Mouse (Mus musculus): Measurements from ENCODE around the gene Tmem200b. TPM values are rescaled to one million over a fixed set of nuclear protein-coding genes. Genes with fewer than 3 reads are reported as not detected.

The Tmem200b gene
- total and polyA plus RNA-seq, 2 experiments, result 1.7 to 5.7 TPM

DNA sequence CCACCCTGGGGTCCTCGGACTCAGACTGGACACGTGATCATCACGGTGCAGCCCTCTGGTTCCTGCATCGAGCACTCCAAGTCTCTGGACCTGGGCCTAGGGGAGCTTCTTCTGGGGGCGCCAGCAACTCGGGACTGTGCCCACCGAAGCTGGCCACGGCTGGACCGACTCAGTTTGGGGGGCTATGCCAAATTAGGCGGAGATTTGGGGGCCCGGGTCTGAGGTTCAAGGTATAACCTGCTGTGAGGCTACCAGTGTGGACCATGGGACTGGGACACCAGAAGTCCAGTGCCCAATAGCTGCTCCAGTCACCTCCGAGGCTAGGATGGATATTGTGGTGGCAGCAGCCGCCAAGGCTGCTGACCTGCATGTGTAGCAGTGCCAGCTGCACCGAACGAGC, 833 bp downstream of the Tmem200b start:
- WGBS, result 55% methylated on average over 15 of the region's 15 CpGs
- no peak for DNase-seq (ENCODE audit: extremely low read depth, low read depth, low spot score)
- no peaks in the 10 kb centered on the region for H3K79me2 ChIP-seq (ENCODE audit: control insufficient read depth, insufficient read depth, low read length)
- H3K27me3 ChIP-seq (ENCODE audit: control insufficient read depth, insufficient read depth, low read length), result no peaks in the 10 kb centered on the region
- peaks cover 8% of the 10 kb centered on the region for H3K36me3 ChIP-seq (ENCODE audit: control insufficient read depth, insufficient read depth, low read length)
- TF ChIP-seq POLR2A (IDR thresholded peaks at IDR 0.05; ENCODE audit: extremely low read depth, insufficient read depth, low read length) (no peak), CTCF (IDR thresholded peaks at IDR 0.05; ENCODE audit: low read depth, low read length) (no peak)
- H3K4me1 ChIP-seq (ENCODE audit: control insufficient read depth, insufficient read depth, low read length), result peaks cover 23% of the 10 kb centered on the region
- H3K4me3 ChIP-seq (ENCODE audit: insufficient read depth, low read depth, low read length), result peak overlapping the region; percentile 66; the same call in 1 of the 2 replicates
- no peak overlapping the region for H3K27ac ChIP-seq (replicated peaks; ENCODE audit: insufficient read depth, low read depth, low read length)
- H3K9ac ChIP-seq (ENCODE audit: low read depth, low read length), result peak overlapping the region; percentile 61

DNA sequence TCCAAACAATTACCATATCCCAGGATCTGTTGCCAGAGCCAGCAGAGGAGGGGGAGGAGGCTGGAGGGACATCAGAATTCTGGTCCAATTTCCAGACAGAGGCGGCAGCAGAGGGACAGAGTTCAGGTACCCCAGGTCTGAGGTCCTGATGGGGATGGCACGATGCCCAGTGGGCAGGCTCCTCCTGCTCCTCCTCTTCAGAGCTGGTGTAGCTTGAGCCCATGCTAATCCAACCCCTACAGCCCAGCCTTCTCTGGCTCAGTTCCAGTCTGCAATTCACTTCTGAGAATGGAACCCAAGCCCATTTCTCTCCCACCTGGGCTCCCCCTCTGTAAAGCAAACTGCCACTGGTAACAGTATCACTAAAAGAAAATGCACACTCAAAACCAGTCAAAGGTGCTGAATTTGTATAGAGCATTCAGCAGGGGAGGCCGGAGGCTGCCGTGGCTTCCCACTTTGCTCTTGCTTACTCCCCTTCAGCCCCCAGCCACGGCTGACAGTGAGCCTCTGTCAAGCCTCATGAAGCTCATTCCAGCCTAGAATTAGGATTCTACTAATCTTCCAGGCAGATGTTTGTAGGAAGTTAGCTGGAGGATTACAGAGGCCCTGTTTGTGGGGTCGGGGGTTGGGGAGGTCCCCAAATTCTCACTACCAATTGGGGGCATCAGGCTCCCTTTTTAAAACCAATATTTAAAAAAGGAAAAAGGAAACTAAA, 2.7 kb downstream of the Tmem200b start:
- TF ChIP-seq CTCF (IDR thresholded peaks at IDR 0.05; ENCODE audit: low read depth, low read length), result no peak
- no peak for TF ChIP-seq POLR2A (IDR thresholded peaks at IDR 0.05; ENCODE audit: extremely low read depth, insufficient read depth, low read length)
- Histone ChIP-seq H3K27me3 (ENCODE audit: control insufficient read depth, insufficient read depth, low read length) (no peaks in the 10 kb centered on the region), H3K9ac (ENCODE audit: low read depth, low read length) (no peak overlapping the region), H3K27ac (replicated peaks; ENCODE audit: insufficient read depth, low read depth, low read length) (no peak overlapping the region), H3K36me3 (ENCODE audit: control insufficient read depth, insufficient read depth, low read length) (peaks cover 23% of the 10 kb centered on the region), H3K79me2 (ENCODE audit: control insufficient read depth, insufficient read depth, low read length) (no peaks in the 10 kb centered on the region), H3K4me3 (ENCODE audit: insufficient read depth, low read depth, low read length) (no peak overlapping the region), H3K4me1 (ENCODE audit: control insufficient read depth, insufficient read depth, low read length) (peaks cover 18% of the 10 kb centered on the region)
- 59% methylated on average over 6 of the region's 6 CpGs for WGBS
- peak; percentile 79 for DNase-seq (ENCODE audit: extremely low read depth, low read depth, low spot score)

DNA sequence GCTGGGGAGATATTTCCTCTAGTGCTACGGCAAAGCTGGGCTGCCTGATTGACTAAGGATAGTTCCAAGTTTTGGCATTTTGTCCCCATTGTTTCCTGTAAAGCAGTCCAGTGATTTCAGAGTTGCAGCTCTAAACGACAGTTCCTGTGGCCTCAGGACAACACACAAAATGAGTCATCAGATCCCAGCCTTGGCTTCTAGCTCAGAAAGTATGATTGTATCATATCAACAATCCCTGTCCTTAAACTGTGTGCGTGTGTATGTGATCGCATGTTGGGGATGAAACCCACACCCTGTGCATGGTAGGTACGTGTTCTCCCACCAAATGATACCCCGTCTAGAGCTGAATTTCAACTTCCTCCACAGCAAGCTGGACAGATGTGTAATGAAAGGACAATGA, 7.6 kb downstream of the Tmem200b start:
- TF ChIP-seq CTCF (IDR thresholded peaks at IDR 0.05; ENCODE audit: low read depth, low read length) (no peak), POLR2A (IDR thresholded peaks at IDR 0.05; ENCODE audit: extremely low read depth, insufficient read depth, low read length) (no peak)
- 77% methylated on average over 6 of the region's 6 CpGs for WGBS
- Histone ChIP-seq H3K4me3 (ENCODE audit: insufficient read depth, low read depth, low read length) (no peak overlapping the region), H3K79me2 (ENCODE audit: control insufficient read depth, insufficient read depth, low read length) (no peaks in the 10 kb centered on the region), H3K27ac (replicated peaks; ENCODE audit: insufficient read depth, low read depth, low read length) (no peak overlapping the region), H3K27me3 (ENCODE audit: control insufficient read depth, insufficient read depth, low read length) (no peaks in the 10 kb centered on the region), H3K4me1 (ENCODE audit: control insufficient read depth, insufficient read depth, low read length) (peaks cover 2% of the 10 kb centered on the region; the same call in 1 of the 2 replicates), H3K9ac (ENCODE audit: low read depth, low read length) (no peak overlapping the region), H3K36me3 (ENCODE audit: control insufficient read depth, insufficient read depth, low read length) (peaks cover 30% of the 10 kb centered on the region)
- DNase-seq (ENCODE audit: extremely low read depth, low read depth, low spot score), result no peak

DNA sequence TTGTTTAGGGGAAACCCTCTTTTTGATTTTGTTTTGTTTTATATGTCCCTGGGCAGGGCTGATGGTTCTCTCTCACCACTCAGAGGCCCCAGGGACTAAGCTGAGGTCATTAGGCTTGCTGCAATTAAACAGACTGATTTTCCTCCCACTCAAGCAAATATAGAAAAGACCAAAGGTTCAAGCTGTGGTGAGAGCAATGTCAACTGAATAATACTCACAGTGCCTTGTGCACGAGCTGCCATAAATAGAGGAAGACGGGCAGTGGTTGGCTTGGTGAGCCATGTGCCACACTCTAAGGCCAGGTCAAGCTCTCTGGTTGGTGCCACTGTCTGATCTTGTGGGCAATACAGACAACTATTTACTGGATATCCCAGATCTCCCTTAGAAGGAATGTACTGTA, 17.9 kb downstream of the Tmem200b start:
- TF ChIP-seq POLR2A (IDR thresholded peaks at IDR 0.05; ENCODE audit: extremely low read depth, insufficient read depth, low read length) (no peak), CTCF (IDR thresholded peaks at IDR 0.05; ENCODE audit: low read depth, low read length) (no peak)

DNA sequence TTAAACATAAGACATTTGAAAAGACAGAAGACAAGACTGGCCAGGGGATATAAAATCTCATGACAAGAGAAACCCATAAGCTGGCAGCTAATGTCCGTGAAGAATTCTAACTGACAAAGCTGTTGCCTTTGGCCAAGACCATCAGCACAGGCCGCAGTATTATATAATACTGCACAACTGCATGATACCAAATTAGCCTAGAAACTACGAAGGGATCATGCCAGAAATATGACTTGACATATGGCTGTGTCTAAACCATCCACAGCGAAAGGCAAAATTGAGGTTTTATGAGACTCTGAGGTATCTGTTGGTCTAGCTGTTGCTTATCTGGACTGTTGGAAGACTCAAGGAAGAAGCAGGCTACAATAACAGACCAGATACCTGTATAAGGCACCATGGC, 19.3 kb downstream of the Tmem200b start:
- Histone ChIP-seq H3K9ac (ENCODE audit: low read depth, low read length) (no peak overlapping the region), H3K36me3 (ENCODE audit: control insufficient read depth, insufficient read depth, low read length) (peaks cover 44% of the 10 kb centered on the region), H3K4me1 (ENCODE audit: control insufficient read depth, insufficient read depth, low read length) (no peaks in the 10 kb centered on the region), H3K79me2 (ENCODE audit: control insufficient read depth, insufficient read depth, low read length) (peaks cover 4% of the 10 kb centered on the region; the same call in 1 of the 2 replicates), H3K4me3 (ENCODE audit: insufficient read depth, low read depth, low read length) (no peak overlapping the region), H3K27ac (replicated peaks; ENCODE audit: insufficient read depth, low read depth, low read length) (no peak overlapping the region), H3K27me3 (ENCODE audit: control insufficient read depth, insufficient read depth, low read length) (no peaks in the 10 kb centered on the region)
- no peak for DNase-seq (ENCODE audit: extremely low read depth, low read depth, low spot score)
- TF ChIP-seq CTCF (IDR thresholded peaks at IDR 0.05; ENCODE audit: low read depth, low read length) (no peak), POLR2A (IDR thresholded peaks at IDR 0.05; ENCODE audit: extremely low read depth, insufficient read depth, low read length) (no peak)
- 96% methylated on average over 4 of the region's 4 CpGs for WGBS

More for the DNA sequence above, 17.9 kb downstream of the Tmem200b start:
- Histone ChIP-seq H3K27me3 (ENCODE audit: control insufficient read depth, insufficient read depth, low read length) (no peaks in the 10 kb centered on the region), H3K79me2 (ENCODE audit: control insufficient read depth, insufficient read depth, low read length) (peaks cover 4% of the 10 kb centered on the region; the same call in 1 of the 2 replicates), H3K4me1 (ENCODE audit: control insufficient read depth, insufficient read depth, low read length) (no peaks in the 10 kb centered on the region), H3K36me3 (ENCODE audit: control insufficient read depth, insufficient read depth, low read length) (peaks cover 47% of the 10 kb centered on the region), H3K27ac (replicated peaks; ENCODE audit: insufficient read depth, low read depth, low read length) (no peak overlapping the region), H3K4me3 (ENCODE audit: insufficient read depth, low read depth, low read length) (no peak overlapping the region), H3K9ac (ENCODE audit: low read depth, low read length) (no peak overlapping the region)
- DNase-seq (ENCODE audit: extremely low read depth, low read depth, low spot score), result peak; percentile 43
- 29% methylated on average over 2 of the region's 2 CpGs for WGBS

DNA sequence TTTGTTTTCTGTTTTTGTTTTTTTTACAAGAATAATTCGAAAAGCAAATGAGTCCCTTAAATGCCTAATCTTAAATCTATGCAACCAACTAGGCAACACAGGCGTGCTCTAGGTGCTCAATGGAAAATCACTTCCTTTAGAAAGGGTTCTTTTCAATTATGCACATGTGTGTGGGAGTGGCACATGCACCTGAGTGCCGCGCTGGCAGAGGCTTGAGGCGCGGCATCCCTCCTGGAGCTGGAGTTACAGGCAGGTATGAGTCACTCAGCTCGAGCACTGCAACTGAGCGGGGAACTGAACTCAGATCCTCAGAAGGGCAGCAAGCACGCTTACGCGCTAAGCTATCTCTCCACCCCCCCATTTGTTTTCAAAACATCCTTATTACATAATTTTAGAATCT, 26.3 kb downstream of the Tmem200b start:
- Histone ChIP-seq H3K9ac (ENCODE audit: low read depth, low read length) (no peak overlapping the region), H3K4me1 (ENCODE audit: control insufficient read depth, insufficient read depth, low read length) (no peaks in the 10 kb centered on the region), H3K27ac (replicated peaks; ENCODE audit: insufficient read depth, low read depth, low read length) (no peak overlapping the region), H3K36me3 (ENCODE audit: control insufficient read depth, insufficient read depth, low read length) (peaks cover 28% of the 10 kb centered on the region), H3K27me3 (ENCODE audit: control insufficient read depth, insufficient read depth, low read length) (no peaks in the 10 kb centered on the region), H3K4me3 (ENCODE audit: insufficient read depth, low read depth, low read length) (no peak overlapping the region), H3K79me2 (ENCODE audit: control insufficient read depth, insufficient read depth, low read length) (no peaks in the 10 kb centered on the region)
- TF ChIP-seq CTCF (IDR thresholded peaks at IDR 0.05; ENCODE audit: low read depth, low read length) (no peak), POLR2A (IDR thresholded peaks at IDR 0.05; ENCODE audit: extremely low read depth, insufficient read depth, low read length) (no peak)
- 92% methylated on average over 11 of the region's 11 CpGs for WGBS
- DNase-seq (ENCODE audit: extremely low read depth, low read depth, low spot score), result no peak
